Mouse (Mus musculus) MEL (cell line): ENCODE measurements at regions not wholly inside any gene's neighbourhood (a gene's known extent, or its start where the extent isn't known, plus 50 kb on each side); places are given as distances from the start of the nearest gene placed in this dataset.

Experiments used
- CTCF ChIP-seq, 3 experiments: IDR thresholded peaks in 2 of 3; conservative IDR thresholded peaks in 1 of 3; 2 replicates each; pipeline ENCODE4 v1.5.1; 2011 to 2012; ENCODE audit warnings: low read length in 3 of 3, low read depth in 2 of 3, mild to moderate bottlenecking in 2 of 3, improper control_type of control experiment in 1 of 3, inconsistent platforms in 1 of 3, mixed read lengths in 1 of 3, moderate library complexity in 1 of 3; ENCODE audit not compliant: control insufficient read depth in 1 of 3, insufficient read depth in 1 of 3, poor library complexity in 1 of 3, severe bottlenecking in 1 of 3
- ELF1 ChIP-seq: IDR thresholded peaks from 2 replicates; pipeline ENCODE4 v1.6.1; 2014; ENCODE audit warnings: low read depth, mild to moderate bottlenecking, inconsistent platforms, low read length, improper control_type of control experiment, moderate library complexity
- ETS1 ChIP-seq: IDR thresholded peaks from 2 replicates; pipeline ENCODE4 v1.6.1; 2012; ENCODE audit warnings: low read depth, mild to moderate bottlenecking, inconsistent platforms, low read length, improper control_type of control experiment, moderate library complexity
- POLR2A ChIP-seq, 2 experiments: IDR thresholded peaks; 2 replicates each; pipeline ENCODE4 v1.6.1; 2011 to 2012; ENCODE audit warnings: low read length in 2 of 2, mild to moderate bottlenecking in 2 of 2, control low read depth in 1 of 2, improper control_type of control experiment in 1 of 2, low read depth in 1 of 2, moderate library complexity in 1 of 2; ENCODE audit not compliant: control insufficient read depth in 1 of 2, insufficient read depth in 1 of 2, poor library complexity in 1 of 2
- RAD21 ChIP-seq: IDR thresholded peaks from 2 replicates; pipeline ENCODE4 v1.6.1; 2011; ENCODE audit warnings: mild to moderate bottlenecking, low read depth, low read length, improper control_type of control experiment
- RCOR1 ChIP-seq: IDR thresholded peaks from 2 replicates; pipeline ENCODE4 v1.6.1; 2012; ENCODE audit warnings: low read depth, mild to moderate bottlenecking, inconsistent platforms, low read length, improper control_type of control experiment
- TAL1 ChIP-seq: IDR thresholded peaks from 2 replicates; pipeline ENCODE4 v1.6.1; 2012; ENCODE audit warnings: mild to moderate bottlenecking, inconsistent platforms, low read length, moderate library complexity, mixed read lengths
- USF2 ChIP-seq, 2 experiments: IDR thresholded peaks; 2 replicates each; pipeline ENCODE4 v1.6.1; 2011 to 2012; ENCODE audit warnings: improper control_type of control experiment in 2 of 2, low read length in 2 of 2, borderline replicate concordance in 1 of 2, inconsistent platforms in 1 of 2, low read depth in 1 of 2, mild to moderate bottlenecking in 1 of 2; ENCODE audit not compliant: insufficient read depth in 1 of 2
- ZMIZ1 ChIP-seq: IDR thresholded peaks from 2 replicates; pipeline ENCODE4 v1.6.1; 2012; ENCODE audit warnings: low read depth, mild to moderate bottlenecking, inconsistent platforms, low read length, improper control_type of control experiment, moderate library complexity

DNA sequence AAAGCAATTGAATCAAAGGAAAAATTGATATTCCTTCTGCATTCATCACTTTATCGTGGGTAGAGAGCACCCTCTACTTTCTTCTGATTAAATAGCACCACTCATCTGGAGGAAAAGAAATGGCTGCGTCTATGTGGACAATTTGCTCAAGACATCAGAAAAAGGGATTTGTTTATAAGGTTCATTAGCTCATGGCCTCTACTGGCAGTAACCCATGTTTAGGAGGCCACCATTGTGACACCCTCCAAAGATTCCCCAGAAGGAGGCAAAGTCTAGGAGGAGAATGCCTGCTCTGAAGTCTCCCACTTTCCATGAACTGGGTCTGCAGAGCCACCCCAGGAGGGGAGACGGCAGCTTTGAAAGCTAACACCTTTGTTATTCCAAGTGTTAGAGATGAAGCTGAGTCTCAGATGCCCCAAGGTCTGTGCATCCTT lies 147.2 kb upstream of the Plscr5 start:
- TF ChIP-seq POLR2A (IDR thresholded peaks at IDR 0.05; ENCODE audit: control insufficient read depth in 1 of 2, insufficient read depth in 1 of 2, low read depth in 1 of 2, low read length in 2 of 2, poor library complexity in 1 of 2) (no peak), RAD21 (no peak; the same call in 1 of the 2 replicates), ZMIZ1 (no peak), TAL1 (no peak), ETS1 (no peak), CTCF (IDR thresholded peaks at IDR 0.05 in 2 of 3, conservative IDR thresholded peaks at IDR 0.05 in 1 of 3; ENCODE audit: control insufficient read depth in 1 of 3, insufficient read depth in 1 of 3, low read depth in 2 of 3, low read length in 3 of 3, poor library complexity in 1 of 3, severe bottlenecking in 1 of 3) (no peak), RCOR1 (no peak), ELF1 (no peak), USF2 (IDR thresholded peaks at IDR 0.05; ENCODE audit: borderline replicate concordance in 1 of 2, insufficient read depth in 1 of 2, low read depth in 1 of 2, low read length in 2 of 2) (no peak)
